Mouse (Mus musculus): ENCODE results near the gene Gnat2.

DNA sequence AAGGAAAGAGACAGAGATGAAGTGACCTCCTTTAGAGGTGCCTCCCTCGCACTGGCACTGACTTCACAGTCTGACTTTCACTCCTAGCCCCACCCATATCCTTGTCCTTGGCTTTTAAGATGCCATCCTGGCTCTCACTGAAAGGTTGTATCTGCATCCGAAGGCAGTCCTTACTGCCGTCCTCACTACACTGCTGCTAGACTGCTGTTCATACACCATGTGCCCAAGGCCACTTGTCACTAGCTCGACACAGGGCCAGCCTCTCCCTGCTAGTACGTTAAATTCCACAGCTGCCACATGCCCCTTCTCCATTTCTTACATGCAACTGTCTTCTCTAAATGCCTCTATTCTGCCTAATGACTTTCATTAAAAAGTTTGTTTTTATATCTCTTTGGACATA lies 18.7 kb downstream of the Gnat2 start:
- TF ChIP-seq CTCF (IDR thresholded peaks at IDR 0.05; ENCODE audit: control insufficient read depth, insufficient read depth, insufficient read length), result no peak
- no peak for TF ChIP-seq USF1 (IDR thresholded peaks at IDR 0.05; ENCODE audit: low read depth)
- no peak for TF ChIP-seq CEBPB (IDR thresholded peaks at IDR 0.05; ENCODE audit: low read depth)
- no peak for TF ChIP-seq MAX (IDR thresholded peaks at IDR 0.05)
- no peak for TF ChIP-seq FOSL1 (IDR thresholded peaks at IDR 0.05; ENCODE audit: insufficient read depth, low read length, poor library complexity, severe bottlenecking)
- TF ChIP-seq MYOG (IDR thresholded peaks at IDR 0.05; ENCODE audit: control insufficient read depth, extremely low read depth, insufficient read length), result no peak
- TF ChIP-seq MYOD1 (IDR thresholded peaks at IDR 0.05; ENCODE audit: control insufficient read depth, insufficient read length, low read depth), result no peak
